Mouse (Mus musculus) layer of hippocampus, postnatal 14 days (tissue): ENCODE results near the gene Ttll12. TPM values are rescaled to one million over a fixed set of nuclear protein-coding genes. Genes with fewer than 3 reads are reported as not detected.

Experiments
- DNase-seq, 2 experiments: peaks; one replicate each; pipeline ENCODE4 v3.0.0; 2021 to 2022; ENCODE audit warnings: low spot score in 2 of 2, mixed read lengths in 1 of 2
- total RNA-seq, 2 experiments: library from RNA; stranded (reverse); gene quantifications; 2 replicates each; pipeline ENCODE4 v1.2.3; 2021

The Ttll12 gene
- total RNA-seq, 2 experiments from 2014 or later: 15.1 TPM

DNA sequence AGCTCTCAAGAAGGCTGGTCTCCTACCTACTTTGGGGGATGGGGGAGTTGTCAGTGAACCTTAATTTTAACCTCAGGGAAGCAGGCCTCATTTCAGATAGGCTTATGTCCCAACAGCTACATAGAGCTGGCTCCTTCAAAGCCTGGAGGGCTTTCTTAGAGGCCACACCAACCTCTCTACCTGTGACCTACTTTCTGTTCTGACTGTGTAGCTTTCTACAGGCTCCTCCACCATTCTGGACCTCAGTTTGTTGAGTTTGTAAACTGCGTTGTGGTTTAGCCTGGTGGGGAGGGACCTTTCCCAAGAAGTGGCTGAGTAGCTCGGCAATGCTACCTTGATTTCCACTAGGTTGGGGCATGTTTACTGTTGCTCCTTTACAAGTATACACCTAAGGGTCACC lies 67.2 kb downstream of the Ttll12 start:
- no peak for DNase-seq

DNA sequence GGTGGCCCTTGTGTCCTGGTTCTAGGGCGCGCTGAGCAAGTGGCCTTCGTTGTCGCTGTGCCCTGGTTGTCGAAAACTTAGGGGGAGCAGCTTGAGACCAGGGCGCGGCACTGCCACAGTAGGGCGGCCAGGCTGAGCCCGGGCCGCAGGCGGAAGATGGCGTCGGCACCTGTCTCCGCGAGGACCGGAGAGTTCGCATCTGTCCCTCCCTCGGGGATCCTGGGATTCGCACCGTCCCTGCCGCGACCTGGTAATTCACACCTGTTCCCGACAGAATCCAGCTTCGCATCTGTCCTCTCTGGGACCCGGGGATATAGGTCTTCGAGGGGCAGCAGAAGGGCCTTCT lies 67.9 kb downstream of the Ttll12 start:
- DNase-seq: no peak

DNA sequence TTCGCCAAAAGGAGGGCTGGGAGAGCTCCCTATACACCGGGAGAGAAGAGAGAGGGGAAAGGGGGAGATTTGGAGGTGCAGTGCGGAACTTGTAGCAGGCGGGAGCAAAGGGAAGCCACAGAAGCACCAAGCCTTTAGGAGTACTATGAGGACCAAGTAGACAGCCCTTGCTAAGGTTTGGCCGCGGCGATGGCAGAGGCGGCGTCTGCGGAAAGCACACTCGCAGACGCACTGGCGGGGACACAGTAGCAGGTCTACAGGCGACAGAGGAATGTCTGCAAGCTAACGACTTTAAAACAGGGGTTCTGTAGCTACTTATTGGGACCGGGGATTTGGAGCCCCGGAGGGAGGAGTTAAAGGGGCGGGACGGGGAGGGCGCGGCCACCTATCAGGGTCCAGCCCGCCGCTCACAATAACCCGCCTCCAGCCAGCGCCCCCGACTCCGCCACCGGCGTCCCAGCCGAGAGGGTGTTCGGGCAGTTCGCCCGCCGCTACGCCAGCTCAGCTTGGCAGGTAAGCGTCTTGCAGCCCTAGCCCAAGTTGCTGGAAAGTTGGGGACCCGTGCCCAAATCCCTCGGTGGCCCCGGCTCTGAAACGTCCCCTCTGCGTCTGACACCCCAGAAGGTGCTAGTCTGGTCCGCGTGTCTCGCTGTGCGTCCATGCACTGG lies 68.4 kb downstream of the Ttll12 start, which contains the start of gene Bik:
Gene Bik (plus strand): TSS at position 439 of the 668 bp plus-strand sequence.
- no peak for DNase-seq

Other genes with a start within 250 kb of the Ttll12 start
- gene Arfgap3, start 244.9 kb downstream of the Ttll12 start, total RNA-seq: 10 to 100 TPM; 17.1 to 21.1 TPM
- 10 to 100 TPM; 50.2 to 55.7 TPM for gene Pacsin2, start 130.6 kb downstream of the Ttll12 start, total RNA-seq
- gene Ttll1, start 84.3 kb downstream of the Ttll12 start, total RNA-seq: 10 to 100 TPM; 37.8 to 39.2 TPM
- under 1 TPM in 1 of 2 experiments, not detected in 1; 0.37 TPM for gene Bik, start 68.3 kb downstream of the Ttll12 start, total RNA-seq
- 1 to 10 TPM; 2.2 to 4.0 TPM for gene Tspo, start 31.6 kb downstream of the Ttll12 start, total RNA-seq
- 10 to 100 TPM; 29.3 to 30.5 TPM for gene Mcat, start 31.4 kb downstream of the Ttll12 start, total RNA-seq
- 10 to 100 TPM; 19.2 to 21.7 TPM for gene Scube1, start 129.9 kb upstream of the Ttll12 start, total RNA-seq
- gene Mpped1, start 184.3 kb upstream of the Ttll12 start, total RNA-seq: 100 to 1,000 TPM; 127 to 142 TPM